Mouse (Mus musculus): ENCODE results near the gene Mmp8. TPM values are rescaled to one million over a fixed set of nuclear protein-coding genes. Genes with fewer than 3 reads are reported as not detected.

The Mmp8 gene
- not detected for polyA plus RNA-seq (2014; fragmentation: Illumina TruSeq; extraction: RNeasy Lipid Tissue Mini Kit (QIAGEN cat#74804); ENCODE audit: low read depth, low replicate concordance)

GRCm38 (mm10) chr9:7558221-7559017, at the start of gene Mmp8:
Gene Mmp8, plus strand, starts transcription at chr9:7558456.

GRCm38 (mm10) chr9:7571162-7571561, 12.9 kb downstream of the Mmp8 start, which contains the start of gene Mmp27:
Gene Mmp27, plus strand, starts transcription at chr9:7571396.

Other genes with a start within 250 kb of the Mmp8 start
- gene Mmp12, start 214.1 kb upstream of the Mmp8 start, polyA plus RNA-seq (2014; fragmentation: Illumina TruSeq; extraction: RNeasy Lipid Tissue Mini Kit (QIAGEN cat#74804); ENCODE audit: low read depth, low replicate concordance), result 0.56 TPM
- gene Mmp1b, start 170.4 kb upstream of the Mmp8 start, polyA plus RNA-seq (2014; fragmentation: Illumina TruSeq; extraction: RNeasy Lipid Tissue Mini Kit (QIAGEN cat#74804); ENCODE audit: low read depth, low replicate concordance), result not detected
- not detected for gene Mmp3, start 112.6 kb upstream of the Mmp8 start, polyA plus RNA-seq (2014; fragmentation: Illumina TruSeq; extraction: RNeasy Lipid Tissue Mini Kit (QIAGEN cat#74804); ENCODE audit: low read depth, low replicate concordance)
- not detected for gene Mmp10, start 56.1 kb upstream of the Mmp8 start, polyA plus RNA-seq (2014; fragmentation: Illumina TruSeq; extraction: RNeasy Lipid Tissue Mini Kit (QIAGEN cat#74804); ENCODE audit: low read depth, low replicate concordance)
- 1.3 TPM for gene Mmp27, start 12.9 kb downstream of the Mmp8 start, polyA plus RNA-seq (2014; fragmentation: Illumina TruSeq; extraction: RNeasy Lipid Tissue Mini Kit (QIAGEN cat#74804); ENCODE audit: low read depth, low replicate concordance)
- gene Mmp20, start 69.8 kb downstream of the Mmp8 start, polyA plus RNA-seq (2014; fragmentation: Illumina TruSeq; extraction: RNeasy Lipid Tissue Mini Kit (QIAGEN cat#74804); ENCODE audit: low read depth, low replicate concordance), result not detected
- gene Mmp7, start 133.6 kb downstream of the Mmp8 start, polyA plus RNA-seq (2014; fragmentation: Illumina TruSeq; extraction: RNeasy Lipid Tissue Mini Kit (QIAGEN cat#74804); ENCODE audit: low read depth, low replicate concordance), result 0.64 TPM
- 76.7 TPM for gene Tmem123, start 205.6 kb downstream of the Mmp8 start, polyA plus RNA-seq (2014; fragmentation: Illumina TruSeq; extraction: RNeasy Lipid Tissue Mini Kit (QIAGEN cat#74804); ENCODE audit: low read depth, low replicate concordance)

Measured in liver, adult 10 weeks (tissue).